Mouse (Mus musculus): ENCODE measurements at regions not wholly inside any gene's neighbourhood (a gene's known extent, or its start where the extent isn't known, plus 50 kb on each side); places are given as distances from the start of the nearest gene placed in this dataset.
"Not testable (repeated sequence)": the region's sequence is repeated elsewhere in the genome, so short reads cannot be mapped to it uniquely, and the experiment has no call there.

DNA sequence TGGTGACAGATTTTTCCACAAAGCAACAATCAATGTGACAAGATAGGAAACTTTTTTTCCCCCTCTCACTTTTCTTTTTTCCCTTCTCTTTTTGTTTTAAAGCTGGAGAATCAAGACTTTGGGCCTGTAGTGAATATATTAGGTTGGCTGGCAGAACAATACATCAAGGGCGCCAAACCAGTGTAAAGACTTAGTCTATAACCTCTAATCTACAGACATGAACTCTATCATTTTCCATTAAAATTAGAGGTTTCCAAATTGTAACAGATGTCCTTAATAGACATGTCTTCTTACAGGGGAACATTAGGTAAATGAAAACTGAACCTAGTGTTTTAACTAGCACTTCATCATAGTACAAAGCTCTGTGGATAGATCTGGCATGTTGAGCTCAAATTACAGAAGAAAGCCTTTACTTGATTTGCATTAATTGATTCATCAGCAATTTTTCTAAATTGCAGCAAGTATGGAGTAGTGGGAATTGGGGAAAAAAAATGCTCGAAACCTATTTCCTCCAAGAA lies 937.0 kb downstream of the Robo1 start:
- H3K36me3 ChIP-seq (ENCODE audit: control insufficient read depth, insufficient read depth, low read length): no peaks in the 10 kb centered on the region
- H3K9me3 ChIP-seq (ENCODE audit: control insufficient read depth, low read length): no peaks in the 10 kb centered on the region
- H3K9ac ChIP-seq (ENCODE audit: low read length): no peak overlapping the region
- H3K27ac ChIP-seq (ENCODE audit: low read depth): no peak overlapping the region
- no peaks in the 10 kb centered on the region for H3K4me1 ChIP-seq (replicated peaks; ENCODE audit: control insufficient read depth, insufficient read depth, low read length)
- H3K27me3 ChIP-seq (replicated peaks; ENCODE audit: control insufficient read depth, insufficient read depth, low read length): no peaks in the 10 kb centered on the region
- ATAC-seq (replicated peaks; ENCODE audit: low FRiP score, low TSS enrichment, low read depth) (no peak), DNase-seq (ENCODE audit: low spot score) (no peak)
- 93% methylated on average over 2 of the region's 2 CpGs for WGBS
- no peak overlapping the region for H3K4me2 ChIP-seq (ENCODE audit: low read length)
- H3K4me3 ChIP-seq (ENCODE audit: low read depth, low read length): no peak overlapping the region

DNA sequence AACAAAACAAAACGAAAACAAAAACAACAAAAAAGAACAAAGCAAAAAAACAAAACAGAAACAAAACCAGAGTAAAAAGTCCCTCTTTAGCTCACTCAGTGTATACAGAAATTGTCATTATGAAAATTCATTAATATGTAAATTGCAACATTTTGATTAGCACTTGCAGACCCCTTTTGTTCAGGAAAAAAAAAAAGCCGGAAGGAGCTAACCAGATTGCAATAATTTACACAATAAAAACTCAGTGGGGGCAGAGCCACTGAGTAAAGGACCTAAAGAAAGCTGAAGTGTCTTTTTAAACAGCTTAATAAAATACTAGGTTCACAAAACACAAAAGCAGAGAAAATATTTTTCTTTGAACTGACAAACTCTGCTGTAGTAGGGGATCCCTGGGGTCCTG lies 922.5 kb downstream of the Robo1 start:
- H3K27ac ChIP-seq (ENCODE audit: low read depth): no peak overlapping the region
- no peak overlapping the region for H3K4me2 ChIP-seq (ENCODE audit: low read length)
- H3K9ac ChIP-seq (ENCODE audit: low read length): no peak overlapping the region
- no peak for DNase-seq (ENCODE audit: low spot score)
- no peaks in the 10 kb centered on the region for H3K4me1 ChIP-seq (replicated peaks; ENCODE audit: control insufficient read depth, insufficient read depth, low read length)
- no peaks in the 10 kb centered on the region for H3K9me3 ChIP-seq (ENCODE audit: control insufficient read depth, low read length)
- H3K36me3 ChIP-seq (ENCODE audit: control insufficient read depth, insufficient read depth, low read length): no peaks in the 10 kb centered on the region
- no peak overlapping the region for H3K4me3 ChIP-seq (ENCODE audit: low read depth, low read length)
- 71% methylated on average over 2 of the region's 2 CpGs for WGBS
- no peak for ATAC-seq (replicated peaks; ENCODE audit: low FRiP score, low TSS enrichment, low read depth)
- H3K27me3 ChIP-seq (replicated peaks; ENCODE audit: control insufficient read depth, insufficient read depth, low read length): no peaks in the 10 kb centered on the region

DNA sequence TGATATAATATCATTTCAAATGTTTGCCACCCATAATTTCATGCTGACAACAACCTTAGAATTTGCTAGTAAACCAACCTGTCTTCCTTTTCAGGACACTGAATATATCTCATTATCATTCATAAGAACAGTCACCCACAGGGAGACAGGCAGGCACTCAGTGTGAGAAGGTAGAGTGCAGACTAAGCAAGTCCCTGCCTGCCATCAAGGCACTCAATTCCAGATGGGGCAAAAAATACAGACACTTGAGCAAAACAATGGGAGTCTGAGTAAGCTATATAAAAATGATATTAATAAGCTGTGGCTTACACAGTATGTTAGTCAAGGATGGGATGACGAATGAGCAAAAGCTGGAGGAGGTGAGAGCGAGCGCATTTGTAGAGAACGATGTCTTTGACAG lies 909.4 kb downstream of the Robo1 start:
- ATAC-seq (replicated peaks; ENCODE audit: low FRiP score, low TSS enrichment, low read depth) (no peak), DNase-seq (ENCODE audit: low spot score) (no peak)
- 0 out of 2 replicates have a peak, but pooled peaks cover 2% of the 10 kb centered on the region for H3K4me1 ChIP-seq (replicated peaks; ENCODE audit: control insufficient read depth, insufficient read depth, low read length)
- no peak overlapping the region for H3K27ac ChIP-seq (ENCODE audit: low read depth)
- no peak overlapping the region for H3K4me2 ChIP-seq (ENCODE audit: low read length)
- no peaks in the 10 kb centered on the region for H3K36me3 ChIP-seq (ENCODE audit: control insufficient read depth, insufficient read depth, low read length)
- no peak overlapping the region for H3K4me3 ChIP-seq (ENCODE audit: low read depth, low read length)
- H3K27me3 ChIP-seq (replicated peaks; ENCODE audit: control insufficient read depth, insufficient read depth, low read length): no peaks in the 10 kb centered on the region
- no peak overlapping the region for H3K9ac ChIP-seq (ENCODE audit: low read length)
- 86% methylated on average over 4 of the region's 4 CpGs for WGBS
- no peaks in the 10 kb centered on the region for H3K9me3 ChIP-seq (ENCODE audit: control insufficient read depth, low read length)

DNA sequence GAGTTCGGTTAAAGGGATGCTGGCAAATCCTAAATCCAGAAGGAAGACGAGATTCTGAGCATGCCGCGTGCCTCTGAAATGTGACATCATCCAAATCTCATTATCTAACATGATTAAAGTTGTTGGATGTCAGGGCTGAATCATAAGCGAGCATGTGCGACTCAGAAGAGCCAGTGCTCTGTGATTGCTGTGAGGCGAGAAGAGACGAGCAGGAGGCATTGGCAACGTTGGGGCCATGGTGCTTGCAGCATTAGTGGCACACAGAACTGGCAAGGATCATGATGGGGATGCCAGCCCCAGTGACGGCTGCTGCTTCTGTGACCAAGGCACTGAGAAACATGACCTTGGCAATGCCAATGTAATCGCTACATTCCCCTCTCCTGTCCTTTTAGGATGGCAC lies 895.4 kb downstream of the Robo1 start:
- Histone ChIP-seq H3K4me1 (replicated peaks; ENCODE audit: control insufficient read depth, insufficient read depth, low read length) (no peaks in the 10 kb centered on the region; the same call in 1 of the 2 replicates), H3K4me3 (ENCODE audit: low read depth, low read length) (no peak overlapping the region), H3K4me2 (ENCODE audit: low read length) (no peak overlapping the region), H3K27me3 (replicated peaks; ENCODE audit: control insufficient read depth, insufficient read depth, low read length) (no peaks in the 10 kb centered on the region), H3K27ac (ENCODE audit: low read depth) (no peak overlapping the region), H3K9me3 (ENCODE audit: control insufficient read depth, low read length) (no peaks in the 10 kb centered on the region), H3K9ac (ENCODE audit: low read length) (no peak overlapping the region), H3K36me3 (ENCODE audit: control insufficient read depth, insufficient read depth, low read length) (no peaks in the 10 kb centered on the region)
- DNase-seq (ENCODE audit: low spot score) (no peak), ATAC-seq (replicated peaks; ENCODE audit: low FRiP score, low TSS enrichment, low read depth) (no peak)
- 91% methylated on average over 11 of the region's 11 CpGs for WGBS

- DNase-seq (ENCODE audit: low spot score) (no peak), ATAC-seq (replicated peaks; ENCODE audit: low FRiP score, low TSS enrichment, low read depth) (no peak)
- Histone ChIP-seq H3K4me2 (ENCODE audit: low read length) (no peak overlapping the region), H3K27ac (ENCODE audit: low read depth) (no peak overlapping the region), H3K4me3 (ENCODE audit: low read depth, low read length) (no peak overlapping the region), H3K4me1 (replicated peaks; ENCODE audit: control insufficient read depth, insufficient read depth, low read length) (no peaks in the 10 kb centered on the region), H3K9ac (ENCODE audit: low read length) (no peak overlapping the region), H3K36me3 (ENCODE audit: control insufficient read depth, insufficient read depth, low read length) (no peaks in the 10 kb centered on the region), H3K27me3 (replicated peaks; ENCODE audit: control insufficient read depth, insufficient read depth, low read length) (no peaks in the 10 kb centered on the region), H3K9me3 (ENCODE audit: control insufficient read depth, low read length) (no peaks in the 10 kb centered on the region)
- WGBS: 71% methylated on average over 3 of the region's 3 CpGs
Observed at GRCm38 (mm10) chr16:73200991-73201390, 892.9 kb downstream of the Robo1 start.

DNA sequence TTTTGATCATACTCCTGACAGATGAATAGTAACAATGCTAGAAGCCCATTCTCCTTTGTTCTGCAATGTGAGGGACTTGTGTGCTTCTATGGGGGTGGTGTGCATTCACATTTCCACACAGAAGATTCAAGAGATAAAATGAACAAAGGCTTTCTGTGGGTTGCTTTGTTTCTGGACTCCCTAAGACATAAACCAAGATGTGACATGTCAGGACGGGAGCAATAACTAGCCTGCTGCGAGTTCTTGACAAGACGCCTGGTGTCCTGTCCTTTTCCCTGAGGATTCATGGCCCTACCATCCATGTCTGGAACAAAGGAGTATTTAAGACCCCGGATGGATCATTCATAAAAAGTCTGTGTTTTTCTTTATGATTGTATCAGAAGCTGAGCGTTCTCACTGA lies 874.7 kb downstream of the Robo1 start:
- 65% methylated on average over 5 of the region's 5 CpGs for WGBS
- no peak overlapping the region for H3K4me2 ChIP-seq (ENCODE audit: low read length)
- H3K36me3 ChIP-seq (ENCODE audit: control insufficient read depth, insufficient read depth, low read length): no peaks in the 10 kb centered on the region
- H3K4me1 ChIP-seq (replicated peaks; ENCODE audit: control insufficient read depth, insufficient read depth, low read length): no peaks in the 10 kb centered on the region
- H3K9me3 ChIP-seq (ENCODE audit: control insufficient read depth, low read length): no peaks in the 10 kb centered on the region
- no peak overlapping the region for H3K9ac ChIP-seq (ENCODE audit: low read length)
- ATAC-seq (replicated peaks; ENCODE audit: low FRiP score, low TSS enrichment, low read depth): no peak
- H3K27me3 ChIP-seq (replicated peaks; ENCODE audit: control insufficient read depth, insufficient read depth, low read length): no peaks in the 10 kb centered on the region
- DNase-seq (ENCODE audit: low spot score): no peak
- H3K27ac ChIP-seq (ENCODE audit: low read depth): no peak overlapping the region
- no peak overlapping the region for H3K4me3 ChIP-seq (ENCODE audit: low read depth, low read length)

- no peak for ATAC-seq (replicated peaks; ENCODE audit: low FRiP score, low TSS enrichment, low read depth)
- WGBS: 91% methylated on average over 7 of the region's 7 CpGs
- H3K4me2 ChIP-seq (ENCODE audit: low read length): no peak overlapping the region
Observed at GRCm38 (mm10) chr16:73182258-73182657, 874.2 kb downstream of the Robo1 start.

DNA sequence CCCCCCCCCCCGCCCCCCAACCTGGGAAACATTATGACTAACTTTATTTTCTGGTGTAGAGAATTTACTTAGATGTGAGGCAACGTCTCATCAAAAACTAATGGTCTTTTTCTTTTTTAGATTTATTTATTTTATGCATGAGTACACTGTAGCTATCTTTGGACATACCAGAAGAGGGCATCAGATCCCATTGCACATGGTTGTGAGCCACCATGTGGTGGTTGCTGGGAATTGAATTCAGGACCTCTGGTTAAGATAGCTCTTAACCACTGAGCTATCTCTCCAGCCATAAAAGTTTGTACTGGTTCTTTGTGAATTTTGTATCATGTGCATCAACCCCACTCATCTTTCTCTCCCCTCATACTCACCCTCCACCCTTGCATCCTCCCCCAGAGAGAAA lies 847.3 kb downstream of the Robo1 start:
- Histone ChIP-seq H3K27me3 (replicated peaks; ENCODE audit: control insufficient read depth, insufficient read depth, low read length) (no peaks in the 10 kb centered on the region), H3K4me3 (ENCODE audit: low read depth, low read length) (no peak overlapping the region), H3K4me1 (replicated peaks; ENCODE audit: control insufficient read depth, insufficient read depth, low read length) (no peaks in the 10 kb centered on the region), H3K9me3 (ENCODE audit: control insufficient read depth, low read length) (no peaks in the 10 kb centered on the region), H3K27ac (ENCODE audit: low read depth) (no peak overlapping the region), H3K9ac (ENCODE audit: low read length) (no peak overlapping the region), H3K36me3 (ENCODE audit: control insufficient read depth, insufficient read depth, low read length) (no peaks in the 10 kb centered on the region), H3K4me2 (ENCODE audit: low read length) (no peak overlapping the region)
- WGBS: 54% methylated on average over 2 of the region's 2 CpGs
- DNase-seq (ENCODE audit: low spot score) (no peak), ATAC-seq (replicated peaks; ENCODE audit: low FRiP score, low TSS enrichment, low read depth) (no peak)

More at GRCm38 (mm10) chr16:73182258-73182657, 874.2 kb downstream of the Robo1 start:
- Histone ChIP-seq H3K27ac (ENCODE audit: low read depth) (no peak overlapping the region), H3K27me3 (replicated peaks; ENCODE audit: control insufficient read depth, insufficient read depth, low read length) (no peaks in the 10 kb centered on the region), H3K4me1 (replicated peaks; ENCODE audit: control insufficient read depth, insufficient read depth, low read length) (no peaks in the 10 kb centered on the region), H3K9ac (ENCODE audit: low read length) (no peak overlapping the region), H3K4me3 (ENCODE audit: low read depth, low read length) (no peak overlapping the region), H3K36me3 (ENCODE audit: control insufficient read depth, insufficient read depth, low read length) (no peaks in the 10 kb centered on the region), H3K9me3 (ENCODE audit: control insufficient read depth, low read length) (no peaks in the 10 kb centered on the region)
- no peak for DNase-seq (ENCODE audit: low spot score)

DNA sequence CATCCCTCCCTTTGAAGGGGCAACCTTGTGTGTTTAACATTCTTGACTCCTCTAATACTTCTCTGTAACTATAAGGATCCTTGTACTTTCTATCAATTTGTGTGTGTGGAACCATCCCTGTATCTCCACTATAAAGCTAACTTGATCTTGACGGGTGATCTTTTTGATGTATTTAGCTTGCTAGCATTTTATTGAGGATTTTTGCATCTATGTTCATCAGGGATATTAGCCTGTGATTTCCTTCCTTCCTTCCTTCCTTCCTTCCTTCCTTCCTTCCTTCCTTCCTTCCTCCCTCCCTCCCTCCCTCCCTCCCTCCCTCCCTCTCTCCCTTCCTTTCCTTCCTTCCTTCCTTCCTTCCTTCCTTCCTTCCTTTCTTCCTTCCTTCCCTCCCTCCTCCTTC lies 819.8 kb downstream of the Robo1 start:
- not testable (repeated sequence) for DNase-seq (ENCODE audit: low spot score); H3K27me3 ChIP-seq (replicated peaks; ENCODE audit: control insufficient read depth, insufficient read depth, low read length); H3K9ac ChIP-seq (ENCODE audit: low read length); H3K4me1 ChIP-seq (replicated peaks; ENCODE audit: control insufficient read depth, insufficient read depth, low read length); H3K36me3 ChIP-seq (ENCODE audit: control insufficient read depth, insufficient read depth, low read length); H3K27ac ChIP-seq (ENCODE audit: low read depth); H3K4me2 ChIP-seq (ENCODE audit: low read length); ATAC-seq (replicated peaks; ENCODE audit: low FRiP score, low TSS enrichment, low read depth); H3K9me3 ChIP-seq (ENCODE audit: control insufficient read depth, low read length); H3K4me3 ChIP-seq (ENCODE audit: low read depth, low read length)
- WGBS: 77% methylated on average over 1 of the region's 1 CpGs
